Mouse (Mus musculus) lung, postnatal 0 days (tissue): Measurements from ENCODE around the gene Stag1. TPM values are rescaled to one million over a fixed set of nuclear protein-coding genes. Genes with fewer than 3 reads are reported as not detected.
"Not testable (repeated sequence)": the region's sequence is repeated elsewhere in the genome, so short reads cannot be mapped to it uniquely, and the experiment has no call there.

Source experiments
- ATAC-seq: fragments of 200-750 bp; cut with Nextera tagmentation; 2 replicates; pipeline ENCODE4 v1.8.0; 2017; ENCODE audit warnings: moderate library complexity
- DNase-seq: peaks from one replicate; pipeline ENCODE4 v3.0.0-alpha.2; 2016; ENCODE audit warnings: low spot score
- H3K27ac ChIP-seq: fragments of 300-500 bp; sonication (generic); 2 replicates; pipeline ENCODE4 v1.5.1; 2014; ENCODE audit warnings: antibody characterized with exemption, mild to moderate bottlenecking, low read length, mixed read lengths
- H3K27me3 ChIP-seq: fragments of 300-500 bp; sonication (generic); replicated peaks from 2 replicates; pipeline ENCODE4 v1.6.1; 2014; ENCODE audit warnings: low read length, mixed read lengths; ENCODE audit not compliant: insufficient read depth
- H3K36me3 ChIP-seq: fragments of 300-500 bp; sonication (generic); 2 replicates; pipeline ENCODE4 v1.6.1; 2014; ENCODE audit warnings: low read length, mixed read lengths; ENCODE audit not compliant: insufficient read depth
- H3K4me1 ChIP-seq: fragments of 300-500 bp; sonication (generic); 2 replicates; pipeline ENCODE4 v1.6.1; 2014; ENCODE audit warnings: antibody characterized with exemption, low read depth, low read length, mixed read lengths; ENCODE audit not compliant: insufficient read depth
- H3K4me2 ChIP-seq: fragments of 300-500 bp; sonication (generic); replicated peaks from 2 replicates; pipeline ENCODE4 v1.6.1; 2014; ENCODE audit warnings: low read depth, mild to moderate bottlenecking, low read length, moderate library complexity, mixed read lengths
- H3K4me3 ChIP-seq: fragments of 300-500 bp; sonication (generic); 2 replicates; pipeline ENCODE4 v1.5.1; 2014; ENCODE audit warnings: low read depth, low read length
- H3K9ac ChIP-seq: fragments of 300-500 bp; sonication (generic); replicated peaks from 2 replicates; pipeline ENCODE4 v1.6.1; 2014; ENCODE audit warnings: low read depth, mild to moderate bottlenecking
- H3K9me3 ChIP-seq: fragments of 300-500 bp; sonication (generic); 2 replicates; pipeline ENCODE4 v1.6.1; 2016; ENCODE audit warnings: low read length, mixed read lengths
- CTCF ChIP-seq: IDR thresholded peaks from 2 replicates; pipeline ENCODE4 v1.5.1; 2016; ENCODE audit warnings: antibody characterized with exemption, mild to moderate bottlenecking
- EP300 ChIP-seq: IDR thresholded peaks from 2 replicates; pipeline ENCODE4 v1.6.1; 2016; ENCODE audit warnings: antibody characterized with exemption, mild to moderate bottlenecking, control low read depth
- WGBS: fragments of 180-500 bp; shearing (Covaris S2); extraction: QIAGEN DNeasy Blood & Tissue Kit; methylation state at CpG from one replicate; pipeline ENCODE4 v1.1.7; 2014; 5-methylcytosine and 5-hydroxymethylcytosine counted together
- polyA plus RNA-seq: library from polyadenylated mRNA; unstranded; fragments of >200 nt; fragmentation: Nextera tagmentation; extraction: Ambion mirVana; gene quantifications from 2 replicates; pipeline ENCODE4 v1.2.1, GENCODE M21; 2015

Stag1 gene
- polyA plus RNA-seq, 1 experiment from 2014 or later = 38.1 TPM

- Histone ChIP-seq H3K27me3 (no peaks in the 10 kb centered on the region), H3K4me2 (no peak overlapping the region), H3K36me3 (no peaks in the 10 kb centered on the region), H3K27ac (no peak overlapping the region), H3K9ac (no peak overlapping the region), H3K9me3 (no peaks in the 10 kb centered on the region), H3K4me1 (no peaks in the 10 kb centered on the region), H3K4me3 (no peak overlapping the region)
- 78% methylated on average over 3 of the region's 3 CpGs for WGBS
- ATAC-seq (no peak), DNase-seq (no peak)
- no peak for TF ChIP-seq EP300
- no peak for TF ChIP-seq CTCF
Measured at GRCm38 (mm10) chr9:100689765-100690316, 92.2 kb downstream of the Stag1 start.

GRCm38 (mm10) chr9:100692239-100692638 is 94.6 kb downstream of the Stag1 start:
- H3K36me3 ChIP-seq = no peaks in the 10 kb centered on the region
- no peaks in the 10 kb centered on the region for H3K9me3 ChIP-seq
- no peaks in the 10 kb centered on the region for H3K4me1 ChIP-seq
- no peak overlapping the region for H3K9ac ChIP-seq
- no peak overlapping the region for H3K4me3 ChIP-seq
- ATAC-seq (no peak), DNase-seq (no peak)
- 65% methylated on average over 1 of the region's 1 CpGs for WGBS
- H3K27ac ChIP-seq = no peak overlapping the region
- no peak overlapping the region for H3K4me2 ChIP-seq
- TF ChIP-seq EP300 (no peak), CTCF (no peak)
- H3K27me3 ChIP-seq = no peaks in the 10 kb centered on the region

- no peaks in the 10 kb centered on the region for H3K36me3 ChIP-seq
- no peak overlapping the region for H3K4me3 ChIP-seq
- H3K9me3 ChIP-seq = no peaks in the 10 kb centered on the region
- WGBS = 72% methylated on average over 2 of the region's 2 CpGs
- DNase-seq (no peak), ATAC-seq (no peak)
- H3K27ac ChIP-seq = no peak overlapping the region
- no peak overlapping the region for H3K4me2 ChIP-seq
- TF ChIP-seq EP300 = no peak
- no peak for TF ChIP-seq CTCF
- H3K4me1 ChIP-seq = no peaks in the 10 kb centered on the region
- H3K9ac ChIP-seq = no peak overlapping the region
- no peaks in the 10 kb centered on the region for H3K27me3 ChIP-seq
Measured at GRCm38 (mm10) chr9:100696537-100696936, 98.9 kb downstream of the Stag1 start.

- no peaks in the 10 kb centered on the region for H3K27me3 ChIP-seq
- no peak overlapping the region for H3K27ac ChIP-seq
- no peaks in the 10 kb centered on the region for H3K36me3 ChIP-seq
- H3K4me1 ChIP-seq = no peaks in the 10 kb centered on the region
- DNase-seq (no peak), ATAC-seq (no peak)
- no peak overlapping the region for H3K4me3 ChIP-seq
- 85% methylated on average over 1 of the region's 1 CpGs for WGBS
- H3K9me3 ChIP-seq = no peaks in the 10 kb centered on the region
- no peak overlapping the region for H3K4me2 ChIP-seq
- no peak overlapping the region for H3K9ac ChIP-seq
- TF ChIP-seq EP300 (no peak), CTCF (no peak)
Measured at GRCm38 (mm10) chr9:100707644-100708043, 110.0 kb downstream of the Stag1 start.

- DNase-seq = no peak
- no peak overlapping the region for H3K4me3 ChIP-seq
- no peak overlapping the region for H3K4me2 ChIP-seq
- no peak overlapping the region for H3K27ac ChIP-seq
- WGBS = 66% methylated on average over 2 of the region's 2 CpGs
- no peak overlapping the region for H3K9ac ChIP-seq
- H3K27me3 ChIP-seq = no peaks in the 10 kb centered on the region
- ATAC-seq = no peak
- TF ChIP-seq EP300 (no peak), CTCF (no peak)
- no peaks in the 10 kb centered on the region for H3K4me1 ChIP-seq
- no peaks in the 10 kb centered on the region for H3K36me3 ChIP-seq
- no peaks in the 10 kb centered on the region for H3K9me3 ChIP-seq
Measured at GRCm38 (mm10) chr9:100711665-100712064, 114.1 kb downstream of the Stag1 start.

GRCm38 (mm10) chr9:100724832-100725231 is 127.2 kb downstream of the Stag1 start:
- H3K4me1 ChIP-seq, H3K27ac ChIP-seq, H3K9me3 ChIP-seq, ATAC-seq, H3K4me3 ChIP-seq, H3K36me3 ChIP-seq, H3K4me2 ChIP-seq, H3K27me3 ChIP-seq, H3K9ac ChIP-seq, DNase-seq: not testable (repeated sequence)
- 97% methylated on average over 2 of the region's 2 CpGs for WGBS

- Histone ChIP-seq H3K27ac (no peak overlapping the region), H3K9ac (no peak overlapping the region), H3K4me3 (no peak overlapping the region), H3K4me1 (no peaks in the 10 kb centered on the region), H3K4me2 (no peak overlapping the region), H3K36me3 (no peaks in the 10 kb centered on the region), H3K27me3 (no peaks in the 10 kb centered on the region), H3K9me3 (no peaks in the 10 kb centered on the region)
- ATAC-seq = no peak
- TF ChIP-seq EP300 (no peak), CTCF (no peak)
- 70% methylated on average over 1 of the region's 1 CpGs for WGBS
- DNase-seq = no peak
Measured at GRCm38 (mm10) chr9:100731839-100732238, 134.2 kb downstream of the Stag1 start.
